Mouse (Mus musculus): ENCODE measurements at regions not wholly inside any gene's neighbourhood (a gene's known extent, or its start where the extent isn't known, plus 50 kb on each side); places are given as distances from the start of the nearest gene placed in this dataset.

DNA sequence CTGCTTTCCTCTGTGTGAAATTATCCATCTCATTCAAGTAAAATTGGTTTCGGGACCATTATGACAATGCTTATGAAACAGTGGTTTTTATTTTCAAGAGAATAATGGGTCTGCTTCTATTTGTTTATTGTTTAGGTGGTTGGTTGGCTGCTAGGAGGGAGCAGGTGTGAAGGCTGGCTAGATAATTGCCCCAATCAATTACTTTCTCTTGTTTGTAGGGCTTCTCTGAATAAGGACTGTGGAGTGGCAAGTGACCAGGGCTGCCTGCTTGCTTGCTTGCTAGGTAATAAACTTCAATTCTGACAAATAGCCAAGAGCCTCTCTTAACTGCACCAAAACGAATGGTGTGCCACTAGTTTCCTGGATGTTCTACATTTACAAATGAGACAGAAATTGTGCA, 1086.7 kb upstream of the Tenm4 start:
- TF ChIP-seq CTCF (IDR thresholded peaks at IDR 0.05; ENCODE audit: low read depth) (no peak), EP300 (optimal IDR thresholded peaks at IDR 0.05) (no peak)
